Mouse (Mus musculus): ENCODE measurements around the gene Vmn1r85. TPM values are rescaled to one million over a fixed set of nuclear protein-coding genes. Genes with fewer than 3 reads are reported as not detected.
A peak's percentile ranks its signal among the peaks of the same experiment; 100 is the strongest.
"Not testable (repeated sequence)": the region's sequence is repeated elsewhere in the genome, so short reads cannot be mapped to it uniquely, and the experiment has no call there.

The Vmn1r85 gene
- polyA plus RNA-seq (2012; rRNA removed) (not detected in 2 replicates), polyA plus RNA-seq (2014; fragmentation: Nextera tagmentation; extraction: Ambion mirVana) (not detected in 2 replicates)

GRCm38 (mm10) chr7:13095073-13095472 is at the start of gene Vmn1r85:
TSS of gene Vmn1r85 (minus strand) at chr7:13095173.
- H3K9me3 ChIP-seq (ENCODE audit: control insufficient read depth, low read length), result no peaks in the 10 kb centered on the region
- no peaks in the 10 kb centered on the region for H3K27me3 ChIP-seq (ENCODE audit: control insufficient read depth, insufficient read depth, low read length)
- H3K27ac ChIP-seq, result no peak within 1 kb of the TSS
- DNase-seq (ENCODE audit: low read depth in 3 of 3, low spot score in 3 of 3), result no peak
- H3K4me1 ChIP-seq (replicated peaks; ENCODE audit: control insufficient read depth in 2 of 2, insufficient read depth in 2 of 2, low read length in 1 of 2), result no peaks in the 10 kb centered on the region
- WGBS (ENCODE audit: insufficient replicate concordance), result 28% methylated on average over 3 of the region's 3 CpGs
- H3K4me3 ChIP-seq (ENCODE audit: insufficient read depth in 1 of 2, low read depth in 2 of 2, low read length in 2 of 2), result no peak within 1 kb of the TSS
- TF ChIP-seq CTCF (IDR thresholded peaks at IDR 0.05; ENCODE audit: low read depth), result no peak
- TF ChIP-seq EP300 (IDR thresholded peaks at IDR 0.05; ENCODE audit: low read depth), result no peak
- no peaks in the 10 kb centered on the region for H3K36me3 ChIP-seq (replicated peaks; ENCODE audit: control insufficient read depth, insufficient read depth, low read depth)
- H3K4me2 ChIP-seq (ENCODE audit: low read depth), result no peak within 1 kb of the TSS
- ATAC-seq (ENCODE audit: insufficient read depth), result no peak
- H3K9ac ChIP-seq (replicated peaks), result no peak within 1 kb of the TSS

GRCm38 (mm10) chr7:13140057-13140456 is 45.1 kb upstream of the Vmn1r85 start, which contains the start of gene Vmn1r87:
TSS of gene Vmn1r87 (minus strand) at chr7:13140157.
- Histone ChIP-seq H3K36me3 (replicated peaks; ENCODE audit: control insufficient read depth, insufficient read depth, low read depth) (no peaks in the 10 kb centered on the region), H3K4me2 (ENCODE audit: low read depth) (no peak within 1 kb of the TSS), H3K27me3 (ENCODE audit: control insufficient read depth, insufficient read depth, low read length) (no peaks in the 10 kb centered on the region), H3K9ac (replicated peaks) (no peak within 1 kb of the TSS), H3K27ac (no peak within 1 kb of the TSS), H3K4me1 (replicated peaks; ENCODE audit: control insufficient read depth in 2 of 2, insufficient read depth in 2 of 2, low read length in 1 of 2) (no peaks in the 10 kb centered on the region), H3K9me3 (ENCODE audit: control insufficient read depth, low read length) (no peaks in the 10 kb centered on the region), H3K4me3 (ENCODE audit: insufficient read depth in 1 of 2, low read depth in 2 of 2, low read length in 2 of 2) (no peak within 1 kb of the TSS)
- DNase-seq (ENCODE audit: low read depth in 3 of 3, low spot score in 3 of 3) (no peak), ATAC-seq (ENCODE audit: insufficient read depth) (no peak)
- 52% methylated on average over 1 of the region's 1 CpGs for WGBS (ENCODE audit: insufficient replicate concordance)
- TF ChIP-seq EP300 (IDR thresholded peaks at IDR 0.05; ENCODE audit: low read depth) (no peak), CTCF (IDR thresholded peaks at IDR 0.05; ENCODE audit: low read depth) (no peak)

GRCm38 (mm10) chr7:13137340-13137739 is 42.4 kb upstream of the Vmn1r85 start:
- Histone ChIP-seq H3K9me3 (ENCODE audit: control insufficient read depth, low read length) (no peaks in the 10 kb centered on the region), H3K9ac (replicated peaks) (no peak overlapping the region), H3K36me3 (replicated peaks; ENCODE audit: control insufficient read depth, insufficient read depth, low read depth) (no peaks in the 10 kb centered on the region), H3K4me1 (replicated peaks; ENCODE audit: control insufficient read depth in 2 of 2, insufficient read depth in 2 of 2, low read length in 1 of 2) (no peaks in the 10 kb centered on the region), H3K27me3 (ENCODE audit: control insufficient read depth, insufficient read depth, low read length) (no peaks in the 10 kb centered on the region), H3K4me3 (ENCODE audit: insufficient read depth in 1 of 2, low read depth in 2 of 2, low read length in 2 of 2) (no peak overlapping the region), H3K27ac (no peak overlapping the region), H3K4me2 (ENCODE audit: low read depth) (no peak overlapping the region)
- TF ChIP-seq CTCF (IDR thresholded peaks at IDR 0.05; ENCODE audit: low read depth) (no peak), EP300 (IDR thresholded peaks at IDR 0.05; ENCODE audit: low read depth) (no peak)
- ATAC-seq (ENCODE audit: insufficient read depth), result no peak
- no peak for DNase-seq (ENCODE audit: low read depth in 3 of 3, low spot score in 3 of 3)

- Histone ChIP-seq H3K27me3 (ENCODE audit: control insufficient read depth, insufficient read depth, low read length) (no peaks in the 10 kb centered on the region), H3K9me3 (ENCODE audit: control insufficient read depth, low read length) (no peaks in the 10 kb centered on the region), H3K9ac (replicated peaks) (no peak overlapping the region), H3K4me3 (ENCODE audit: insufficient read depth in 1 of 2, low read depth in 2 of 2, low read length in 2 of 2) (no peak overlapping the region), H3K4me1 (replicated peaks; ENCODE audit: control insufficient read depth in 2 of 2, insufficient read depth in 2 of 2, low read length in 1 of 2) (no peaks in the 10 kb centered on the region), H3K4me2 (ENCODE audit: low read depth) (no peak overlapping the region), H3K27ac (no peak overlapping the region), H3K36me3 (replicated peaks; ENCODE audit: control insufficient read depth, insufficient read depth, low read depth) (no peaks in the 10 kb centered on the region)
- DNase-seq (ENCODE audit: low read depth in 3 of 3, low spot score in 3 of 3) (no peak), ATAC-seq (ENCODE audit: insufficient read depth) (no peak)
- WGBS (ENCODE audit: insufficient replicate concordance), result 60% methylated on average over 2 of the region's 2 CpGs
- TF ChIP-seq CTCF (IDR thresholded peaks at IDR 0.05; ENCODE audit: low read depth) (no peak), EP300 (IDR thresholded peaks at IDR 0.05; ENCODE audit: low read depth) (no peak)
Measured at GRCm38 (mm10) chr7:13131856-13132255, 36.9 kb upstream of the Vmn1r85 start.

- not testable (repeated sequence) for H3K4me3 ChIP-seq (ENCODE audit: insufficient read depth in 1 of 2, low read depth in 2 of 2, low read length in 2 of 2); H3K4me2 ChIP-seq (ENCODE audit: low read depth); H3K27me3 ChIP-seq (ENCODE audit: control insufficient read depth, insufficient read depth, low read length); H3K27ac ChIP-seq; H3K9ac ChIP-seq (replicated peaks); H3K4me1 ChIP-seq (replicated peaks; ENCODE audit: control insufficient read depth in 2 of 2, insufficient read depth in 2 of 2, low read length in 1 of 2); H3K36me3 ChIP-seq (replicated peaks; ENCODE audit: control insufficient read depth, insufficient read depth, low read depth); H3K9me3 ChIP-seq (ENCODE audit: control insufficient read depth, low read length); DNase-seq (ENCODE audit: low read depth in 3 of 3, low spot score in 3 of 3)
- ATAC-seq (ENCODE audit: insufficient read depth), result peak; percentile 82; the same call in 1 of the 2 replicates
- WGBS (ENCODE audit: insufficient replicate concordance), result 0% methylated on average over 12 of the region's 34 CpGs
Measured at GRCm38 (mm10) chr7:13123554-13124153, 28.7 kb upstream of the Vmn1r85 start.
